Mouse (Mus musculus): ENCODE results near the gene Cfap70.

The Cfap70 gene

DNA sequence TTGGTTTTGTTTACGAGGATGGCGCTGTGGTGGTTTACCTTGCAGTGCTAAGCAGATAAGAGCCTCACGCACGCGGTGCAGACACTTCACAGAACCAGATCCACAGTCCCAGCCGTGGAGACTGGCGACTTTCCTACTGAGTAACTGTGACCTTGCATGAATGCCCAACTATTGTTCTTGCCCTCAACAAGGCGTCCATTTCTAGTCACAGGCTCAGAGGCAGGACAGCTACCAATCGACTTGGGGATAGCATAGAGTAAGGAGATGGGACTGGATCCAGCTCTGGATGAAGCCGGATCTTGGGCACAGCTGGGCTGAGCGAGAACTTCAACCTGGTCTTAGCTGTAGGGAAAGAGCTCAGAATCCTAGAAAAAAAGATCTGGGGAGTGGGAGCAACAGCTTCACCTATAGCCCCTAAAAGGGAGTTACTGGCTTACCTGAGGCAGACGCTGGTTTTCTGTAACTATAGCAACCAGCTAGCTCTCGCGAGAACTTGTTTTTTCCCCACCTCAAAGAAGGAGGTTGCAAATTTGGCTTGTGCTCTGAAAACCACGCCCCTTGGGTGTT, at the start of gene Cfap70:
Cfap70 (minus strand) TSS at position 462 of the 567 bp plus-strand sequence.
- DNase-seq: peak; percentile 87 to 88

DNA sequence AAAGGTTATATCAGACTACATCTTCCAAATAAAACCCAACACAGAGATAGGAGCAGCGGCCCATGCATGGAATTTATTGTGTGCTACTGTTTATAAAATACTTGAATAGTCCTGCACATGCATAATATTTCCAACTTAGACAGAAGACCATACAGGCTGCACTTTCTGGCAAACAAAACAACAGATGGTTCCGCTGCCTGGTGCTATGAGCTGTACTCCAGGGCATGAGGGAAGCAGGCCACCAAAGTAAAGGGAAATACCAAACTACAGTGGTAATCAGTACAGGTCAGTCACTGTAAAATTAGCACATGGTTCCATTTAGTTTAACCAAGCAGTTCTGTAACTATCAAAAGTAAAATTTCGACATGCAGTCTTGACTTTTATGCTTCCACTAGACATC, 48.0 kb upstream of the Cfap70 start:
- DNase-seq: no peak

DNA sequence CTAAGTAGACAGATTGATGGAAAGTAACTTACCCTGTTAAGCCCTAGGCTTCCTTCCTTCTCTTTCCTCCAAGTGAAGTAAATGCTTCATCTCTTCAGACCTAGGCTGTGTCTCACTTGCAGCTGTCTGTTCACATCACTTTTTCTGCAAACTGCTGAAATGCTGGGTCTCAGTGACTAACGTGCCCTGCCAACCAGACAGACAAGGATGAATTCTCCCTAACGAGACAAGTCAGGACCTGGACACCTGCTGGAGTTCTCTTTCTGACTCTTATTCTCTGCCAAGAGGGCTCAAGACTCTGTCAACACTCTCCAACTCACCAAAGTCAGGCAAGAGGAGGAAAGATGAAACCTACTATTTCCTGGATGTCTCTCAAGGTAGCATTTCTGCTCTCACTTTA, 44.6 kb upstream of the Cfap70 start, which contains the start of gene Mss51:
Mss51 (minus strand) TSS at position 299 of the 400 bp plus-strand sequence.
- DNase-seq: no peak

DNA sequence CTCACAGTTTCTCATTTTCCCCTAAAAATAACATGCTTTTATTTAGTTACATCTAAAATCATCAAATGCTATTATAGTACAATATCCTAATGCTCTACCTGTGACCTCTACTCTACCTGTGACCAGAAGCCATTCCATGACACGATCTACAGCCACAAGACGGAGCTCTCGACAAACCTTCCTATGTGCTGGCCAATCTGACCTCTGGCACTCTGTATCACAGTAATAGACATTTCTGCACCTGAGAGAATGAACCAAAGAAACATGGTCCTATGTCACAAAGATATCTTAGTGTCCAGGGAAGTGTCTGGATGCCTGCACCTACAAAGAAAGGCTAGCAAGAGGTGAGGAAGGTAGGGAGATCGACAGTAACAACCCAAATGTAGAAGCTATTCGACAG, 34.0 kb upstream of the Cfap70 start:
- no peak for DNase-seq

DNA sequence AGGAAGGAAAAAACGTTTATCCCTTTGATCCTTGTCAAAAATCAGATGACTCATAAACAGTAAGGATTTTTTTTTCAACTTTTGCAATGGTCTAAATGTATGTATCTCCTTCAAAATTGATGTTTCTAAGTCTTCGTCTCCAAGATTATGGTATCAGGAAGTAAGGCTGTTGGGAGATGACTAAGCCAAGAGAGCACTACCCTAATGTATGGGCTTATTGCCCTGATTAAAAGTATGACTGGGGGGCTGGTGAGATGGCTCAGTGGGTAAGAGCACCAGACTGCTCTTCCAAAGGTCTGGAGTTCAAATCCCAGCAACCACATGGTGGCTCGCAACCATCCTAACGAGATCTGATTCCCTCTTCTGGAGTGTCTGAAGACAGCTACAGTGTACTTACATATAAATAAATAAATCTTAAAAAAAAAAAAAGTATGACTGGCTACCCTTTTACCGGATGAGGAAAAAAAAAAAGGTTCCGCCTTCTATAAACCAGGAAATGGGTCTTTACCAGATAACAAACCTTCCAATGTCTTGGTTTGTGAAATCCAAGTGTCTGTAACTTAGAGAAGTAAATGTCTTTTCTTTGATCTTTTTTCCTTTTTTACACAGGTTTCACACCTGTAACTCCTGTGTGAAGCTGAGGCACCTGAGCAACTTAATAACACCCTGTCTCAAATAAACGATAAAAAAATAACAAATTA, 30.2 kb upstream of the Cfap70 start:
- no peak for DNase-seq

DNA sequence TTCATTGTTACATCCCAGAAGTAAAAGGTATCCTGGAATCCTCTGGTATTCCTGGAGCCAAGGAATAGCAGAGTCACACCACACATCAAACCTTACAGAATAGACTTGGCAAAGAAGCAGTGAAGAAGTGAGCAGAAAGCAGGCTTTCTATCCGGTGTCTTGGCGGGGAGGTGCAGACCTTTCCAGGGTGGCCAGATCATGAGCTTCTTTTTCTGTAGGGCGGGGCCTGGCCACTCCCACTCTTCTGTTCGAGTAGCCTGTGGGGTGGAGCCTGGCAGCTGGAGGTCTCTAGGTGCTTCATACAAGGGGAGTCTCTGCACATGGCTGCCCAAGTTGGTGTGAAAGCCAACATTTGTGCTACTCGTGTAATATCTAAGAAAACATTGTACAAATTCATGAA, 29.2 kb upstream of the Cfap70 start:
- DNase-seq: peak in 1 of 2 experiments; percentile 20

DNA sequence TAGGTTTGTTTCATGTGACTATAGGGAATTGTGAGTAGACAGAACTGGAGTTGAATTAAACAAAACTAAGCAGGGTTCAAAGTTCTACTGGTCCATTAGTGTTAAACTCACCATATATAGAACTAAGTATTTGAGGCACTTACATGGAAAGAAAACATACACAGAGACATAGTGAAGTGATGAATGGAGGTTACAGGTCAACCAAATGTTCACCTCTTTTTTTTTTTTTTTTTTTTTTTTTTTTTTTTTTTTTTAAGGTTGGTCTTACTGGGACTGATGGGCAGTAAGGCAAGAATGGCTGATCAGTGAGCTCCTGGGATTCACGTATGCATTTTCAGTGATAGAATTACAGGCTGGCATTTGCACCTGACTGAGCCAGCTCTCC, 28.2 kb upstream of the Cfap70 start:
- DNase-seq: no peak

DNA sequence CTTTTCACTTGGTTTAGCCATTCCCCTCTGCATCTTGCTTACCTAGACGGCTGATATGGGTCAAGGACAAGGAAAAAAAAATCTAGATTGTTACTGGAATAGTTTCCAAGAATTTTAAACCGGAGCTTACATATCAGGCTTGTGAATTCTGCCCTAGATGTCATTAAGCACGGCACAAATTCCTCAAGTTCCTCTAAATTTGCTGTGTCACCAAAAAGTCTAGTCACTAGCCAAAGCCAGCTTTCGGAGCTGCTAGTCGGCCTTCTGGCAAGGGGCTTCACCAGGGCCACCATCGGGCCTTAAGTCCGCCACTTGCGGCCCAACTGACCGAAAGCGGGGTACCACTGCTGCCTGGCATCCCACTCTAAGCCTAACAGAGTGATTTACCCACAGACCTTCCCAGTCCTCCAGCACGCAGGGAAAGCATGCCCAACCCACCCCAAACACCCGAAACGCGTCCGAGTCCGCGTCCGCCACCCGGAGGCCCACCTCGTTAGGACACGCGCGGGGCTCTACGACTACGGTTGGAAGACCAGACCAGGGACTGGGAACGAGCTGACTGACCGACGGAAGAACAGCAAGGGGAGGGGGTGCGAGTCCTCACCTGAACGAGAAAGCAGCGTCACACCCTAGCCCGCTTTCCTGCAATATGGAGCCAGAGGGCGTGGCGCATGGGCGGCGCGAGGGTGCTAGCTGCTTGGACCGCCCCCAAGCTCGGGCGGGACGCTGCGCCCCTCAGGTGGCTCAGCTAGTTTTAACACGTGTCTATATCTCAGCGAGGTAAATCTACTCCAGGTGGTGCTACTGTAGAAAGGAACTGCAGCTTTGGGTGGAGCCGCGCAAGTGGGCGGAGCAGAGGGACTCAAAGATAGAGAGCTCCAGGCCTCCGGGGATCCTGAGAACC, 27.5 kb upstream of the Cfap70 start, which contains the start of gene Anxa7:
Anxa7 (minus strand) TSS at position 843 of the 904 bp plus-strand sequence.
- DNase-seq: peak; percentile 88 to 94

DNA sequence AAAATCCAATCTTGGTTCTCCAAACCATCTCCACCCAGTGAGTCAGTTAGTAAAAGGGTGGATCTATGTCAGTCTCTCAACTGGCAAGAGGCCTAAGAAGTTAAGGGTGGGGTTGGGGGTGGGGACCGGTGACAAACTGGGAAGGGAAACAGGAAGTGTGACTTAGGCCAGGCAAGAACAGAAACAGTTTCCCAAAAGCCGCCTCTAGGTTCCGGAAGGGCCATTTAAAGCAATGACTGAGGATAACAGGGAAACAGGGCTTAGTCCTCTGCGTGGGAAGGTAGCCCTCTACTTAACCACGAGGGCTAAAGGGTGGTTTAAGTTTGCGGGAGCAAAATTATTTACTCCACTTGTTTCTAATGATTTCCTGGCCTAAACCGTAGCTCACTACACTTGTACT, 26.8 kb upstream of the Cfap70 start:
- peak; percentile 47 to 73 for DNase-seq

DNA sequence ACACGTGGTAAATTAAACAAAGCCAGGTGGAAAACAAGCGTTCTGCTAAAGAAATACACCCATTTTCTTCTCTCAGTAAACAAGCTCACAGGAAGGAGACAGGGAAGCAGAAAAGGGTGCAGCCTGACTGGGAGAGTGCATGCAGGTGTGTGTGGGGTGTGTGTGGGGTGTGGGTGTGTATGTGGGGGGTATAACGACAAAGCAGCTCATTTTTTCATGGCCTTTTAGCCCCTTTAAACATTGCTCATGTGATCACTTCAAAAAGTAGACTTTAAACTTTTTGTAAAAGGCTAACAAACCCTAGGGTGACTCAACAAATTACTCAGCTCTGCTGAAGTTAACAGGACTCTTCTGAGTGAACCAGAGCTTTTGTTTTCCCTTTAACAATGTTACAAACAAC, 26.4 kb upstream of the Cfap70 start:
- no peak for DNase-seq

DNA sequence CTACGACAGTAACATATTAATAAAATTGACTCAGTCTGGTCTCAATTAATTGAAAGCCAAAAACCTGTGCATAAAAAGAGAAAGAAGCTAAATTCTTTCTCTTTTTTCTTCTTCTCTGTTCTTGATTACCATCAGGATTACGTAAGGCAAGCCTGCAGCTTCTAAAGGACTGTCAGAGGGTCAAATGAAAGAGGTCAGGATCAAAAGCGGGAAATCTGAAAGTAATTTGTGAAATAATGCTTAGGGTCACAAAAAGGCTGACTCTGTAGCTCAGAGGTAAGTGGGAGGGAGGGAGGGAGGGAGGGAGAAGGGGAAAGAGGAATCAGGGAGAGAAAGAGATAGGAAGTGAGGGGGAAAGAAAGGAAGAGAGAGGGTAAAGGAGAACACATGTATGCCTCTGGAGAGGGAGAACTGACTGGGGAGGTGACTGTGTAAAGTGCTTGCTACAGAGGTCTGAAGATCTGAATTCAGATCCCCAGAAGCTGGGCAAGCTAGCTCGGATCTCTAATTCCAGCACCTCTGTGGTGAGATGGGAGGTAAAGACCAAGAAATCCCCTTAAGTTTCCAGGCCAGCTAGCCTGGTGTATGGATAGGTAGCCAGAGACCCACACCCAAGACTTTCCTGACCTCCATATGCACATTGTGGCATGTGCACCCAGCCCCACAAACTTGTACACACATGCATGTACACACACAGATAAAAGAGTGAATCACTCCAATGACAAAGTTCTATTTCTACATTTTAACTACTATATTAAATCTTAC, 25.4 kb upstream of the Cfap70 start:
- DNase-seq: no peak

DNA sequence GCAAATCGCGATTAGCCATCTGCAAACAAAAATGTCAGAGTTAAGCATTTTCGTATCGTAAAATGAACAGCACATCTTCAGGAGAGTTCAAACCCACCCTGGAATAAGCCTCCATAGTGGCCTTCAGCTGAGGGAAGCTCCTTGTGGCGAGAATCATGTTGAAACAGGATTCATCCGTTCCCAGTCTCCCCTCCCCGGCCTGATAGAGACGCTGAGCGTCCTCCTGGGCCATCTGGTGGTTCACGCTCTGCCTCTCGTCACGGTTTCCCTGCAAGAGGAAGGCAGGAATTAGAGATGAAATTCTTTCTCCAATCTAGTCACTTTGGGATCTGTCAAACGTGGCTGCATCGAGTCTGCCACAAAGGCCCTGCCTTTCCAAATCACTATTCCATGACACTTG, 8.2 kb upstream of the Cfap70 start:
- no peak for DNase-seq

DNA sequence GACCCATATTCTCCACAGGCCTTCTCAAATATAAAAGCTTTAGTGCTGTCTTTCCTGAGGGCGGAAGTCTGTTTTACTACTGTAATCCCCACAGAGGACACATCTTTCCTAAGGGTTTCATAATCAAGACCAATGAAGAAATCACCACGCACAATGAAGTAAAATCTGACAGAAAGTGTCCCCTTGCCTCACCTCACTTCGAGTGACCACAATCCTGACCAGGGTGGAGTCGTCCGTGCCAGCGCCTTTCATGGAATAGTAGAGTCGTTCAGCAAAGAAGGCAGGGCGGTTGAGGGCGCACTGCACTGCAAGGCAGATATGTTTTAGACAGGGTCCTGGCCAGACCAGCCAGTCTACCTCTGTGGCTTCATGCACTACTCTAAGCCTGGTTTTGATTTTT, 6.4 kb upstream of the Cfap70 start:
- DNase-seq: no peak

DNA sequence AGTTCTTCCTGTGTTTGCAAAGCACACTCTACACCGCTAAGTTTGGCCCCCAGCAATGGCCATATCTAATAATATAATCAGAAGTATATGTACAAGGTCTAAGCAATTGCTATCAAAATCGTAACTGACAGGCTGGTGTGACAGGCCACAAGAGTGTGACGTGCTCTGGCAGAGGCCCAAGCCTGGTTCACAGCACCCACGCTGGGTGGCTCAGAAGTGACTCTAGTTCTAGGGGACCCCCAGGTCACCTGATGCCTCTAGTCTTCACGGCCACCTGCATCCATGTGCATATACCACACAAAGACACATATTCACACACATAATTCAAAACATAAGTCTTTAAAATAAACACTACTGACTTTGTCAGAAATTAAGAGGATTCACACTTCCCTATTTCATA, 903 bp upstream of the Cfap70 start:
- no peak for DNase-seq

DNA sequence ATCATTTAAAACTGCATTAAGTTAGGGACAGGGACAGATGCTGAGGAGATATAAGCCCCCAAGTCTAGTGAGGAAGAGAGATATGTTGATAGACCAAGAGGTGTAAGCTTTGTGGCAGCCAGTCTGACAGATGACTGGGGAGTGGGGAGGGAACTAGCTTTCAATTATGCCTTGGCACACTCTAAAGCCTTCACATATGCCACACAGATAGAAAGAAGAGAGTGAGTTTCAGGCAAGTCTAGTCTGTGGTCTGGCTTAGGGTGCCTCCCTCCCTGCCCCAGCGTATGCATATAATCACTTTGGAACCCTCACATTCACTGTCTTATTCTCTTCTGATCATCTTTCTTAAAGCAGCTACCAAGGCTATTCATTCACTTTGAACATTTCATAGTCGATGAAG, 724 bp downstream of the Cfap70 start:
- DNase-seq: no peak

DNA sequence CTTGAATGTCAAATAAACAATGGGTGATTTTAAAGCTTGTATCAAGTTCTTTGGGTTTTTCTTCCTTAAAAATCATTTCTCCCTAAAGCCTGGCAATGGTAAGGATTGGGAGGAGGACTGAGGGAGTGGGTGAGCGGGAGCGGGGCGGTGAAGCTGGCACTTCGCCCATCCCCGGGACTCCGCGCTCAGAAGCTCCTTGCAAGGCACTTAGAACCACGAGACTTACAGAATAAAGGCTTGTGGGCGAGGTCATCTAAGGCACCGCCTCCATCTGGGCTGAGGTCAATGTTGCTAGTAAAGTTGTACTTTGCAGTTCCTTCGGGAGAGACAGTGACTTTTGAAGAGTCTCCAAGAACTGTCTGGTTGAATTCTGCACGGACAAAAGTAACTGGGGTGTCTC, 4.8 kb downstream of the Cfap70 start:
- DNase-seq: peak; percentile 17 to 44

DNA sequence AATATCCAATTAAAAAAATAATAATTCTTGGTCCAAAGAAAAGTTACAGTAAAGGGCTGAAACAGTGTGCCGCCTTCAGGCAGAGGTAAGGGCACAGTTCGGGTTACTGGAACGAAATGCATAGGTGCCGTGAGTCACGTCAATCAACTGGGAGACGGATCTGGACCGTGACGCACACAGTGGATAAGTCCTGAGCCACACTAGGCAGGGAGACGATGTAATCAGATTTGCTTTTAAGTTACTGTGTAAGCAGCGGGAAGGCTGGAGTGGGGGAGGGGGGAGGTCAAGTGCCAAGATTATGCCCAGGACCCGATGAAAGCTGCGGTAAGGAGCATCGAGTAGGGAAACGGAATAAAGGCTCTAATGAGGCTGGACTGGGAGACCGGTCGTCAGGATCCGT, 9.8 kb downstream of the Cfap70 start:
- no peak for DNase-seq

DNA sequence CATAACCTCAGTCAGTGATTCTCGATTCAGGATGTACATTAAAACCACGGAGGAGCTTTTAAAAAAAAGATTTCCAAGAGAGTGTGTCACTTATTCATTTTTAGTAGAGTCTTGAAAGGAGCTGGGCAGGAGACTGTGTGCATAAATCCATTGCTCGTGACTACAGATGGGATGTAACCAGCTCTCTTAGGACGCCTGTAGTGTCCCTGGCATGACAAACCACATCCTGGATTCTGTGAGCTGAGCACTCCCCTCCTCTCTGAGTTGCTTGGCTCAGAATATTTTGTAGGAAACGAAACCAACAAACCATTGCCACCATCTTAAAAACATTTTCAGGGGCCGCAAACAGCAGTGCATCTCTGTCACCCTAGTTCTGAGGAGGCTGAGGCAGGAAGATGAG, 15.1 kb downstream of the Cfap70 start:
- no peak for DNase-seq

DNA sequence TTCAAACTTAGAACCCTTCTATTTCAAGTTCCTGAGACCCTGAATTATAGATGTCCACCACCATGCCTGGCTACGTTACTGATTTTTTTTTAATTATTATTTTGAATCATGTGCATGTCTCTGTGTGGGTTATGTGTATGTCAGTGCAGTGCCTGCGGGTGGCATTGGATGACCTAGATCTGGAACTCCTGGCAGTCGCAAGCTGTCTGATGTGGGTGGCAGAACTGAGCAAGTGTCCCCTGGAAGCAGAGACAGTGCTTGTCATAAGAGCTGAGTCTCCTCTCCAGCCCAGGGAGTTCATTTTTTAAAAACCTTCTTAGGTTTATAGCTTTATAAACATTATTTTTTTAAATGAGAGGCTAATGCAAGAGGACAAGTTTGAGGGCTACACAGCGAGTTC, 19.6 kb downstream of the Cfap70 start:
- no peak for DNase-seq

DNA sequence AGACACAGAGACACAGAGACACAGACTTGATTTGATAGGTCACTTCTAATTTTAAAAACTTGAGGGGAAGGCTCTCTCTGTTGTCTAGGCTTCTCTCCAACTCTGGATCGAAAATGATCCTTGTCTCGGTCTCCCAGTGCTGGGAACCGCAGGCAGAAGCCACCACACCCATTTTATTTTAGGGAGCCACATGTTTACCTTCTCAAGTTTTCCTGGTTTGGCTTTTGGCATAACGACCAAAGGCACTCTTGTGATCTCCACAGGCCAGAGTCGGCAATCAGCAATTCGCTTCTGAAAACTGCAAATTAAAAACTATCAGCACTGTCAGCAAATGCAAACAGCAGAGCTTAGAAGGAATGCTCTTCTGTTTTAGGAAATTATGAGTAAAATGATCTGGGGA, 20.3 kb downstream of the Cfap70 start:
- DNase-seq: no peak

DNA sequence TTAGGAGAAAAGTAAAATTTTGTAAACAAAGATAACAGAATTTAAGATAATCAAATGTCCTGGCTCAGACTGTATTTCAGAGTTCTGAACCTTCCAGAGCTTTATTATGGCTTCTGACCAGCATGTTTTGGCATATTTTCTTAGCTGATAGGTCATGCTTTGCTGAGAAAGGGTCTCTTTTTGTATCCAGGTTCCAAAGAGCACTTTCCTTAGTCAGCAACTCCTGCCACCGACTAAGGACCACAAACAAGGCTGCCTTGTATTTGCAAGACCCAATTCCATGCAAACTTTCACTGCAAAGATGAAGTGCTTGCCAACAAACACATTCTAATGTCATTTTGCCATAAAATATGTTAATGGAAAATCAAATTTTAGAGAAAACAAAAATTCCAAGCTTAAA, 22.2 kb downstream of the Cfap70 start:
- no peak for DNase-seq

DNA sequence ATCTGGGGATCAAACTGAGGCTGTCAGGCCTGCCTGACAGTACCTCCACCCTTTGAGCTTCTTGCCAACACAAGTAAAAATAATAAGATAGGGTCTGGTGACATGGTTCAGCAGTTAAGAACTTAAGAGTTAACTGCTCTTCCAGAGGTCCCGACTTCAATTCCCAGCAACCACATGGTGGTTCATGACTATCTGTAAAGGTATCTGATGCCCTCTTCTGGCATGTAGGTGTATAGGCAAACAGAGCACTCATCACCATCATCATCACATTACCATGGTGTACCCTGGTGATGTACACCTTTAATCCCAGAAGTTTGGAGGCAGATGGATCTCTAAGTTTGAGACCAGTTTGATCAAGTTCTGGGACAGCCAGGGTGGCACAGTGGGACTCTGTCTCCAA, 23.4 kb downstream of the Cfap70 start:
- DNase-seq: no peak

DNA sequence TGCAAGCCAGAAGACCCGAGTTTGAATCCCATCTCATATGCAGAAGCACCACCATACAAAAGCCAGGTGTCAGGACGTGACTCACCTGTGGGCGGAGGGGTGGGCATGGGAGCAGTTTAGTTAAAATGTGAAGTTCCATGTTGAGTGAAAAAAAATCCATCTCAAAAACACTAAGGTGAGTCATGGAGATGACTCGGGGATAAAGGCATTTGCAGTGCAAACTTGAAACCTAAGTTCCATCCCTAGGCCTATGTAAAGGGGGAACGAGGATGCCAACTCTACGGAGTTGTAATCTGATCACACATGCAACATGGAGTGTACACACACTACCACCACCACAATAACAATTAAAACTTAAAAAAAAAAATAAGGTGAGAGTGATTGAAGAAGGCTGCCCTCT, 29.0 kb downstream of the Cfap70 start:
- no peak for DNase-seq

Data from kidney, postnatal 25 days (tissue).